Mouse (Mus musculus) thymus, adult 18-20 months (tissue): Measurements from ENCODE around the gene A430033K04Rik.
A peak's percentile ranks its signal among the peaks of the same experiment; 100 is the strongest.

Experiments
- DNase-seq, 2 experiments: peaks; one replicate each; pipeline ENCODE4 v3.0.0; 2022; ENCODE audit warnings: mixed read lengths in 2 of 2

Gene A430033K04Rik

GRCm38 (mm10) chr5:138622645-138623477 is at the start of gene A430033K04Rik:
A430033K04Rik (plus strand) TSS chr5:138622859.
- peak; percentile 88 to 91 for DNase-seq

GRCm38 (mm10) chr5:138587396-138587795 is 35.3 kb upstream of the A430033K04Rik start:
- no peak for DNase-seq

- DNase-seq = no peak
Observed at GRCm38 (mm10) chr5:138618353-138618752, 4.3 kb upstream of the A430033K04Rik start.

GRCm38 (mm10) chr5:138619211-138620128 is 3.2 kb upstream of the A430033K04Rik start, which contains the start of gene Zfp68:
Zfp68 (minus strand) TSS chr5:138619761.
- DNase-seq = peak; percentile 86 to 91

- no peak for DNase-seq
Observed at GRCm38 (mm10) chr5:138620836-138621235, 1.8 kb upstream of the A430033K04Rik start.

GRCm38 (mm10) chr5:138623478-138623875 is 818 bp downstream of the A430033K04Rik start:
- no peak for DNase-seq

GRCm38 (mm10) chr5:138636486-138636885 is 13.8 kb downstream of the A430033K04Rik start:
- DNase-seq = no peak

GRCm38 (mm10) chr5:138641081-138641480 is 18.4 kb downstream of the A430033K04Rik start:
- no peak for DNase-seq

- DNase-seq = no peak
Observed at GRCm38 (mm10) chr5:138641761-138642160, 19.1 kb downstream of the A430033K04Rik start.

GRCm38 (mm10) chr5:138652911-138653310 is 30.3 kb downstream of the A430033K04Rik start:
- DNase-seq = no peak

- no peak for DNase-seq
Observed at GRCm38 (mm10) chr5:138656477-138657156, 34.0 kb downstream of the A430033K04Rik start.

- no peak for DNase-seq
Observed at GRCm38 (mm10) chr5:138657407-138657806, 34.7 kb downstream of the A430033K04Rik start.

GRCm38 (mm10) chr5:138657854-138658253 is 35.2 kb downstream of the A430033K04Rik start:
- peak in 1 of 2 experiments; percentile 5 for DNase-seq

- DNase-seq = peak in 1 of 2 experiments; percentile 12
Observed at GRCm38 (mm10) chr5:138658922-138659321, 36.3 kb downstream of the A430033K04Rik start.

GRCm38 (mm10) chr5:138683023-138683766 is 60.5 kb downstream of the A430033K04Rik start:
- DNase-seq = no peak

- no peak for DNase-seq
Observed at GRCm38 (mm10) chr5:138683821-138684220, 61.2 kb downstream of the A430033K04Rik start.

- DNase-seq = no peak
Observed at GRCm38 (mm10) chr5:138687453-138687852, 64.8 kb downstream of the A430033K04Rik start.

- no peak for DNase-seq
Observed at GRCm38 (mm10) chr5:138689254-138689653, 66.6 kb downstream of the A430033K04Rik start.

GRCm38 (mm10) chr5:138692936-138693570 is 70.4 kb downstream of the A430033K04Rik start:
- DNase-seq = no peak

GRCm38 (mm10) chr5:138694036-138694435 is 71.4 kb downstream of the A430033K04Rik start:
- no peak for DNase-seq

- peak in 1 of 2 experiments; percentile 3 for DNase-seq
Observed at GRCm38 (mm10) chr5:138694496-138695167, 72.0 kb downstream of the A430033K04Rik start.
